Mouse (Mus musculus) stomach, postnatal 0 days (tissue): ENCODE data around the gene Pdik1l. TPM values are rescaled to one million over a fixed set of nuclear protein-coding genes. Genes with fewer than 3 reads are reported as not detected.

Experiments
- ATAC-seq: fragments of 200-750 bp; cut with Nextera tagmentation; 2 replicates; pipeline ENCODE4 v1.8.0; 2017; ENCODE audit not compliant: low FRiP score, low TSS enrichment
- DNase-seq: peaks from one replicate; pipeline ENCODE4 v3.0.0-alpha.2; 2016; ENCODE audit warnings: low spot score
- H3K27ac ChIP-seq: fragments of 300-500 bp; sonication (generic); replicated peaks from 2 replicates; pipeline ENCODE4 v1.5.1; 2014; ENCODE audit warnings: mild to moderate bottlenecking, control low read depth
- H3K27me3 ChIP-seq: fragments of 300-500 bp; sonication (generic); 2 replicates; pipeline ENCODE4 v1.6.1; 2014; ENCODE audit warnings: low read length; ENCODE audit not compliant: control insufficient read depth, insufficient read depth
- H3K36me3 ChIP-seq: fragments of 300-500 bp; sonication (generic); 2 replicates; pipeline ENCODE4 v1.6.1; 2014; ENCODE audit warnings: low read length, mixed read lengths; ENCODE audit not compliant: control insufficient read depth, insufficient read depth
- H3K4me1 ChIP-seq: fragments of 300-500 bp; sonication (generic); replicated peaks from 2 replicates; pipeline ENCODE4 v1.6.1; 2014; ENCODE audit warnings: antibody characterized with exemption; ENCODE audit not compliant: control insufficient read depth, insufficient read depth
- H3K4me2 ChIP-seq: fragments of 300-500 bp; sonication (generic); replicated peaks from 2 replicates; pipeline ENCODE4 v1.6.1; 2014; ENCODE audit warnings: low read depth, mild to moderate bottlenecking, control low read depth, moderate library complexity
- H3K4me3 ChIP-seq: fragments of 300-500 bp; sonication (generic); 2 replicates; pipeline ENCODE4 v1.5.1; 2014; ENCODE audit warnings: low read depth, low read length, control low read depth
- H3K9ac ChIP-seq: fragments of 300-500 bp; sonication (generic); 2 replicates; pipeline ENCODE4 v1.6.1; 2014; ENCODE audit warnings: mild to moderate bottlenecking, low read length, control low read depth, mixed read lengths
- H3K9me3 ChIP-seq: fragments of 300-500 bp; sonication (generic); 2 replicates; pipeline ENCODE4 v1.6.1; 2016; ENCODE audit warnings: low read length; ENCODE audit not compliant: control insufficient read depth
- CTCF ChIP-seq: IDR thresholded peaks from 2 replicates; pipeline ENCODE4 v1.5.1; 2016; ENCODE audit warnings: antibody characterized with exemption, low read depth, mild to moderate bottlenecking, moderate library complexity
- EP300 ChIP-seq: optimal IDR thresholded peaks from 2 replicates; pipeline ENCODE3; 2016; ENCODE audit warnings: antibody characterized with exemption
- WGBS: fragments of 180-500 bp; shearing (Covaris S2); extraction: QIAGEN DNeasy Blood & Tissue Kit; methylation state at CpG from one replicate; pipeline ENCODE4 v1.1.7; 2014; 5-methylcytosine and 5-hydroxymethylcytosine counted together
- polyA plus RNA-seq: library from polyadenylated mRNA; unstranded; fragments of >200 nt; fragmentation: Nextera tagmentation; extraction: Ambion mirVana; gene quantifications from 2 replicates; pipeline ENCODE4 v1.2.1, GENCODE M21; 2015

Gene Pdik1l
- polyA plus RNA-seq, 1 experiment from 2014 or later = 8.4 TPM

GRCm38 (mm10) chr4:134307367-134308072 lies 19.8 kb upstream of the Pdik1l start:
- Histone ChIP-seq H3K27ac (no peak overlapping the region), H3K36me3 (no peaks in the 10 kb centered on the region), H3K9ac (no peak overlapping the region), H3K27me3 (no peaks in the 10 kb centered on the region), H3K9me3 (no peaks in the 10 kb centered on the region), H3K4me2 (peak overlapping the region; percentile 35), H3K4me1 (no peaks in the 10 kb centered on the region), H3K4me3 (no peak overlapping the region)
- WGBS = 4% methylated on average over 12 of the region's 12 CpGs
- TF ChIP-seq CTCF (peak; percentile 71), EP300 (no peak)
- peak; percentile 84 for ATAC-seq
- DNase-seq = peak; percentile 91

- 40% methylated on average over 2 of the region's 2 CpGs for WGBS
- Histone ChIP-seq H3K27ac (no peak overlapping the region), H3K9me3 (no peaks in the 10 kb centered on the region), H3K4me1 (no peaks in the 10 kb centered on the region), H3K4me3 (no peak overlapping the region), H3K4me2 (peak overlapping the region; percentile 35; the same call in 1 of the 2 replicates), H3K9ac (no peak overlapping the region), H3K27me3 (no peaks in the 10 kb centered on the region), H3K36me3 (no peaks in the 10 kb centered on the region)
- DNase-seq = no peak
- TF ChIP-seq EP300 (no peak), CTCF (no peak)
- ATAC-seq = no peak
These were observed 19.3 kb upstream of the Pdik1l start for GRCm38 (mm10) chr4:134306963-134307362.

- TF ChIP-seq EP300 = no peak
- TF ChIP-seq CTCF = no peak
These were observed 14.4 kb upstream of the Pdik1l start for GRCm38 (mm10) chr4:134302084-134302483.

GRCm38 (mm10) chr4:134300316-134300715 lies 12.6 kb upstream of the Pdik1l start:
- Histone ChIP-seq H3K4me3 (no peak overlapping the region), H3K27ac (no peak overlapping the region), H3K27me3 (no peaks in the 10 kb centered on the region), H3K4me2 (no peak overlapping the region), H3K36me3 (no peaks in the 10 kb centered on the region), H3K9me3 (no peaks in the 10 kb centered on the region), H3K4me1 (no peaks in the 10 kb centered on the region), H3K9ac (no peak overlapping the region)
- DNase-seq (no peak), ATAC-seq (peak; percentile 62)
- 48% methylated on average over 9 of the region's 9 CpGs for WGBS
- TF ChIP-seq EP300 = no peak
- TF ChIP-seq CTCF = no peak

More at GRCm38 (mm10) chr4:134302084-134302483, 14.4 kb upstream of the Pdik1l start:
- ATAC-seq (no peak), DNase-seq (no peak)
- Histone ChIP-seq H3K27me3 (no peaks in the 10 kb centered on the region), H3K36me3 (no peaks in the 10 kb centered on the region), H3K4me1 (no peaks in the 10 kb centered on the region), H3K9ac (no peak overlapping the region), H3K4me3 (no peak overlapping the region), H3K9me3 (no peaks in the 10 kb centered on the region), H3K4me2 (no peak overlapping the region), H3K27ac (no peak overlapping the region)
- WGBS = 69% methylated on average over 5 of the region's 5 CpGs

- H3K9me3 ChIP-seq = no peaks in the 10 kb centered on the region
- no peaks in the 10 kb centered on the region for H3K27me3 ChIP-seq
- H3K9ac ChIP-seq = no peak overlapping the region
- TF ChIP-seq CTCF = no peak
- no peak for TF ChIP-seq EP300
- H3K4me3 ChIP-seq = no peak overlapping the region
- no peak for ATAC-seq
- H3K36me3 ChIP-seq = no peaks in the 10 kb centered on the region
- H3K4me2 ChIP-seq = no peak overlapping the region
- no peaks in the 10 kb centered on the region for H3K4me1 ChIP-seq
- no peak for DNase-seq
- WGBS = 42% methylated on average over 4 of the region's 4 CpGs
- no peak overlapping the region for H3K27ac ChIP-seq
These were observed 11.8 kb upstream of the Pdik1l start for GRCm38 (mm10) chr4:134299498-134299810.

GRCm38 (mm10) chr4:134298626-134299497 lies 11.2 kb upstream of the Pdik1l start:
- Histone ChIP-seq H3K36me3 (no peaks in the 10 kb centered on the region), H3K4me2 (no peak overlapping the region), H3K27me3 (no peaks in the 10 kb centered on the region), H3K4me3 (no peak overlapping the region), H3K9ac (no peak overlapping the region), H3K27ac (no peak overlapping the region), H3K9me3 (no peaks in the 10 kb centered on the region), H3K4me1 (no peaks in the 10 kb centered on the region)
- ATAC-seq (no peak), DNase-seq (no peak)
- 70% methylated on average over 19 of the region's 19 CpGs for WGBS
- TF ChIP-seq EP300 = no peak
- TF ChIP-seq CTCF = no peak
